Mouse (Mus musculus) NIH3T3 (cell line): Measurements from ENCODE around the gene Npvf.
"Not testable (repeated sequence)": the region's sequence is repeated elsewhere in the genome, so short reads cannot be mapped to it uniquely, and the experiment has no call there.

Experiments used
- DNase-seq: peaks from one replicate; pipeline ENCODE4 v3.0.0-alpha.2; 2012; ENCODE audit warnings: low read depth

Npvf gene

GRCm38 (mm10) chr6:50639656-50640055 lies 14.6 kb downstream of the Npvf start:
- DNase-seq: peak; percentile 12

- not testable (repeated sequence) for DNase-seq
Measured at GRCm38 (mm10) chr6:50626170-50626569, 28.1 kb downstream of the Npvf start.

GRCm38 (mm10) chr6:50618273-50618672 lies 36.0 kb downstream of the Npvf start:
- peak; percentile 15 for DNase-seq

GRCm38 (mm10) chr6:50601620-50602019 lies 52.6 kb downstream of the Npvf start:
- peak; percentile 67 for DNase-seq
